Mouse (Mus musculus): ENCODE measurements at regions not wholly inside any gene's neighbourhood (a gene's known extent, or its start where the extent isn't known, plus 50 kb on each side); places are given as distances from the start of the nearest gene placed in this dataset.
A peak's percentile ranks its signal among the peaks of the same experiment; 100 is the strongest.

- no peak overlapping the region for H3K27ac ChIP-seq
- H3K9ac ChIP-seq (replicated peaks): no peak overlapping the region
- H3K36me3 ChIP-seq: no peaks in the 10 kb centered on the region
- H3K4me3 ChIP-seq (replicated peaks): no peak overlapping the region
- 89% methylated on average over 8 of the region's 8 CpGs for WGBS
- H3K4me2 ChIP-seq: no peak overlapping the region
- H3K27me3 ChIP-seq: no peaks in the 10 kb centered on the region
- H3K9me3 ChIP-seq: no peaks in the 10 kb centered on the region
- H3K4me1 ChIP-seq (replicated peaks): no peaks in the 10 kb centered on the region
- no peak for ATAC-seq (ENCODE audit: insufficient number of reproducible peaks, insufficient read depth, low FRiP score, low TSS enrichment, low read depth)
Observed at GRCm38 (mm10) chr9:46871211-46871994, 127.1 kb upstream of the Gm4791 start.

GRCm38 (mm10) chr9:46863934-46864333 lies 134.6 kb upstream of the Gm4791 start:
- Histone ChIP-seq H3K27ac (no peak overlapping the region), H3K9me3 (peaks cover 5% of the 10 kb centered on the region), H3K9ac (replicated peaks) (no peak overlapping the region), H3K27me3 (no peaks in the 10 kb centered on the region; the same call in 1 of the 2 replicates), H3K4me2 (no peak overlapping the region), H3K4me1 (replicated peaks) (peaks cover 4% of the 10 kb centered on the region; the same call in 1 of the 2 replicates), H3K4me3 (replicated peaks) (no peak overlapping the region), H3K36me3 (no peaks in the 10 kb centered on the region)
- ATAC-seq (ENCODE audit: insufficient number of reproducible peaks, insufficient read depth, low FRiP score, low TSS enrichment, low read depth): no peak
- WGBS: 19% methylated on average over 4 of the region's 4 CpGs

- H3K9ac ChIP-seq (replicated peaks): no peak overlapping the region
- no peak overlapping the region for H3K27ac ChIP-seq
- peaks cover 10% of the 10 kb centered on the region for H3K4me1 ChIP-seq (replicated peaks)
- H3K4me3 ChIP-seq (replicated peaks): no peak overlapping the region
- no peaks in the 10 kb centered on the region for H3K9me3 ChIP-seq
- 93% methylated on average over 13 of the region's 13 CpGs for WGBS
- no peak overlapping the region for H3K4me2 ChIP-seq
- no peak for ATAC-seq (ENCODE audit: insufficient number of reproducible peaks, insufficient read depth, low FRiP score, low TSS enrichment, low read depth)
- no peaks in the 10 kb centered on the region for H3K36me3 ChIP-seq
- H3K27me3 ChIP-seq: no peaks in the 10 kb centered on the region
Observed at GRCm38 (mm10) chr9:46851753-46852152, 146.8 kb upstream of the Gm4791 start.

- H3K9me3 ChIP-seq: no peaks in the 10 kb centered on the region
- H3K27ac ChIP-seq: no peak overlapping the region
- WGBS: 73% methylated on average over 10 of the region's 10 CpGs
- H3K4me2 ChIP-seq: no peak overlapping the region
- no peak overlapping the region for H3K4me3 ChIP-seq (replicated peaks)
- H3K9ac ChIP-seq (replicated peaks): no peak overlapping the region
- no peaks in the 10 kb centered on the region for H3K36me3 ChIP-seq
- H3K27me3 ChIP-seq: no peaks in the 10 kb centered on the region
- ATAC-seq (ENCODE audit: insufficient number of reproducible peaks, insufficient read depth, low FRiP score, low TSS enrichment, low read depth): no peak
- peaks cover 10% of the 10 kb centered on the region for H3K4me1 ChIP-seq (replicated peaks)
Observed at GRCm38 (mm10) chr9:46851336-46851735, 147.2 kb upstream of the Gm4791 start.

GRCm38 (mm10) chr9:46845276-46845675 lies 153.3 kb upstream of the Gm4791 start:
- Histone ChIP-seq H3K4me1 (replicated peaks) (peaks cover 10% of the 10 kb centered on the region), H3K4me2 (no peak overlapping the region), H3K9me3 (no peaks in the 10 kb centered on the region), H3K4me3 (replicated peaks) (no peak overlapping the region), H3K27me3 (peaks cover 3% of the 10 kb centered on the region; the same call in 1 of the 2 replicates), H3K9ac (replicated peaks) (no peak overlapping the region), H3K36me3 (no peaks in the 10 kb centered on the region), H3K27ac (no peak overlapping the region)
- 81% methylated on average over 3 of the region's 3 CpGs for WGBS
- ATAC-seq (ENCODE audit: insufficient number of reproducible peaks, insufficient read depth, low FRiP score, low TSS enrichment, low read depth): no peak

- WGBS: 91% methylated on average over 7 of the region's 7 CpGs
- Histone ChIP-seq H3K4me2 (no peak overlapping the region), H3K4me1 (replicated peaks) (peaks cover 10% of the 10 kb centered on the region), H3K27me3 (peaks cover 6% of the 10 kb centered on the region; the same call in 1 of the 2 replicates), H3K4me3 (replicated peaks) (no peak overlapping the region), H3K9me3 (no peaks in the 10 kb centered on the region), H3K36me3 (no peaks in the 10 kb centered on the region), H3K9ac (replicated peaks) (no peak overlapping the region), H3K27ac (no peak overlapping the region)
- no peak for ATAC-seq (ENCODE audit: insufficient number of reproducible peaks, insufficient read depth, low FRiP score, low TSS enrichment, low read depth)
Observed at GRCm38 (mm10) chr9:46843781-46844180, 154.8 kb upstream of the Gm4791 start.

- Histone ChIP-seq H3K27ac (no peak overlapping the region), H3K27me3 (peaks cover 6% of the 10 kb centered on the region; the same call in 1 of the 2 replicates), H3K9ac (replicated peaks) (no peak overlapping the region), H3K4me1 (replicated peaks) (no peaks in the 10 kb centered on the region), H3K4me3 (replicated peaks) (no peak overlapping the region), H3K36me3 (no peaks in the 10 kb centered on the region), H3K4me2 (no peak overlapping the region), H3K9me3 (no peaks in the 10 kb centered on the region)
- 83% methylated on average over 6 of the region's 6 CpGs for WGBS
- ATAC-seq (ENCODE audit: insufficient number of reproducible peaks, insufficient read depth, low FRiP score, low TSS enrichment, low read depth): no peak
Observed at GRCm38 (mm10) chr9:46841571-46841970, 157.0 kb upstream of the Gm4791 start.

GRCm38 (mm10) chr9:46835261-46835660 lies 163.3 kb upstream of the Gm4791 start:
- Histone ChIP-seq H3K27me3 (peaks cover 2% of the 10 kb centered on the region; the same call in 1 of the 2 replicates), H3K9me3 (no peaks in the 10 kb centered on the region), H3K4me3 (replicated peaks) (no peak overlapping the region), H3K4me1 (replicated peaks) (peaks cover 6% of the 10 kb centered on the region; the same call in 1 of the 2 replicates), H3K4me2 (no peak overlapping the region), H3K27ac (no peak overlapping the region), H3K36me3 (no peaks in the 10 kb centered on the region), H3K9ac (replicated peaks) (no peak overlapping the region)
- WGBS: 45% methylated on average over 7 of the region's 7 CpGs
- no peak for ATAC-seq (ENCODE audit: insufficient number of reproducible peaks, insufficient read depth, low FRiP score, low TSS enrichment, low read depth)

- ATAC-seq (ENCODE audit: insufficient number of reproducible peaks, insufficient read depth, low FRiP score, low TSS enrichment, low read depth): no peak
- 44% methylated on average over 15 of the region's 15 CpGs for WGBS
- 0 out of 2 replicates have a peak overlapping the region, but pooled peaks have one; percentile 23 for H3K27ac ChIP-seq
- no peak overlapping the region for H3K4me2 ChIP-seq
- peaks cover 6% of the 10 kb centered on the region; the same call in 1 of the 2 replicates for H3K4me1 ChIP-seq (replicated peaks)
- H3K9ac ChIP-seq (replicated peaks): no peak overlapping the region
- no peak overlapping the region for H3K4me3 ChIP-seq (replicated peaks)
- no peaks in the 10 kb centered on the region for H3K36me3 ChIP-seq
- peaks cover 5% of the 10 kb centered on the region; the same call in 1 of the 2 replicates for H3K27me3 ChIP-seq
- no peaks in the 10 kb centered on the region for H3K9me3 ChIP-seq
Observed at GRCm38 (mm10) chr9:46830746-46831560, 167.6 kb upstream of the Gm4791 start.

- no peak overlapping the region for H3K4me2 ChIP-seq
- no peaks in the 10 kb centered on the region for H3K36me3 ChIP-seq
- H3K27ac ChIP-seq: no peak overlapping the region
- peaks cover 6% of the 10 kb centered on the region; the same call in 1 of the 2 replicates for H3K4me1 ChIP-seq (replicated peaks)
- H3K9ac ChIP-seq (replicated peaks): no peak overlapping the region
- H3K9me3 ChIP-seq: no peaks in the 10 kb centered on the region
- no peak for ATAC-seq (ENCODE audit: insufficient number of reproducible peaks, insufficient read depth, low FRiP score, low TSS enrichment, low read depth)
- WGBS: 0% methylated on average over 1 of the region's 1 CpGs
- peaks cover 5% of the 10 kb centered on the region for H3K27me3 ChIP-seq
- H3K4me3 ChIP-seq (replicated peaks): no peak overlapping the region
Observed at GRCm38 (mm10) chr9:46830316-46830715, 168.2 kb upstream of the Gm4791 start.

- Histone ChIP-seq H3K9ac (replicated peaks) (no peak overlapping the region), H3K4me1 (replicated peaks) (peaks cover 7% of the 10 kb centered on the region), H3K4me2 (no peak overlapping the region), H3K27me3 (peaks cover 5% of the 10 kb centered on the region), H3K9me3 (no peaks in the 10 kb centered on the region), H3K36me3 (no peaks in the 10 kb centered on the region), H3K4me3 (replicated peaks) (no peak overlapping the region), H3K27ac (no peak overlapping the region)
- 67% methylated on average over 4 of the region's 4 CpGs for WGBS
- no peak for ATAC-seq (ENCODE audit: insufficient number of reproducible peaks, insufficient read depth, low FRiP score, low TSS enrichment, low read depth)
Observed at GRCm38 (mm10) chr9:46824703-46825102, 173.8 kb upstream of the Gm4791 start.
